Mouse (Mus musculus) adrenal gland, adult (tissue): ENCODE measurements around the gene Slc28a1.
A peak's percentile ranks its signal among the peaks of the same experiment; 100 is the strongest.

Experiments used
- DNase-seq, 2 experiments: peaks; one replicate each; pipeline ENCODE4 v3.0.0; 2022 to 2023; ENCODE audit warnings: low spot score in 1 of 2; ENCODE audit not compliant: inconsistent age in 2 of 2

Slc28a1 gene

DNA sequence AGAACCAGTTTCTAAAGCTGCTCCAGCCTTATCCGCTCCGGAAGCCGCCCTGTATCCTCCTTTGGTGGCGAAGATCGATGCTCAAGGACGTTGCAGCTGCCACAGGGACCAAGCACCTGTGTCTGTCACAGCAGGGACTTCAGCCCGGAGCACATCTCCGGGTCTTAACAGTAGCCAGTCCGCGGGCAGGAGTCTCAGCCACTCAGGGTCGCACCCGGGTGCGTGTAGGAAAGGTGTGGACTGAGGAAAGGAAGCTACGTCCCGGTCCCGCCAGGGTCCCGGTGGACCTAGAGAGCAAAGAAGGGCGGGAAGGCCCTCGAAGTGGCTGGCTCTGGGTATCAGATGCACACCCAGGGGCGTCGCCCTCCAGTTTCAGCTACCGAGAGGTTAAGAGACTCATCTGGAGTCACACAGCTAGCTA, 97.7 kb downstream of the Slc28a1 start:
- DNase-seq = peak; percentile 88 to 95

DNA sequence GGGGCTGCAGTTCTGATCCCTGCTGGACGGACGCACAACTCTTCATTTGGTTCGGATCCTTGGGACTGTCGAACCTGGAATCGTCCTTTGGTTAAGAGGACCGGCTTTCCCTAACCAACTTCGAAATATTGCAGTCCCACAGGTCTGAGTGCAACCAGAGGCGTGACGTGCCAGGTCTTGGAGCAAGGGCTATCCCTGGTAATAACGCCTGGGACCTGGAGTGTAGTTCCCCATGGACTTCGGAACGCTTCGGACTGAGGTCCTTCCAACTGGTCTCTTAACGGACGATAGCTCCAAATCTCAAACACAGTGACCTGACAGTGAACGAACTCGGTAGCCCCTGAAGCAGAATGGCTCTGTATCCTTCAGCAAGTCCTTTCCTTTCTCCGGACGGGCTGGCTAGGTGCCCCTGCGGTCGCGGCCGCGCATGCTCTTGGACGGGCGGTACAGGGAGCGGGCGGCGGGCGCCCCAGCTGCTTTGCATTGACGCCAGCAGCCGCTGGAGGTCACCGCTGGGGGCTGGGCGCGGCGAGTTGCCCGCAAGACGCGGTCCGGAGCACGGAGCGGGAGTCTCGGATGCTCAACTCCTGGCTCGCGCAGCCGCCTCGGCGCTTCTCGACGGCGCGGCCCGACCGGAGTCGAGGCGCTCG, 98.2 kb downstream of the Slc28a1 start:
- peak; percentile 98 to 99 for DNase-seq

DNA sequence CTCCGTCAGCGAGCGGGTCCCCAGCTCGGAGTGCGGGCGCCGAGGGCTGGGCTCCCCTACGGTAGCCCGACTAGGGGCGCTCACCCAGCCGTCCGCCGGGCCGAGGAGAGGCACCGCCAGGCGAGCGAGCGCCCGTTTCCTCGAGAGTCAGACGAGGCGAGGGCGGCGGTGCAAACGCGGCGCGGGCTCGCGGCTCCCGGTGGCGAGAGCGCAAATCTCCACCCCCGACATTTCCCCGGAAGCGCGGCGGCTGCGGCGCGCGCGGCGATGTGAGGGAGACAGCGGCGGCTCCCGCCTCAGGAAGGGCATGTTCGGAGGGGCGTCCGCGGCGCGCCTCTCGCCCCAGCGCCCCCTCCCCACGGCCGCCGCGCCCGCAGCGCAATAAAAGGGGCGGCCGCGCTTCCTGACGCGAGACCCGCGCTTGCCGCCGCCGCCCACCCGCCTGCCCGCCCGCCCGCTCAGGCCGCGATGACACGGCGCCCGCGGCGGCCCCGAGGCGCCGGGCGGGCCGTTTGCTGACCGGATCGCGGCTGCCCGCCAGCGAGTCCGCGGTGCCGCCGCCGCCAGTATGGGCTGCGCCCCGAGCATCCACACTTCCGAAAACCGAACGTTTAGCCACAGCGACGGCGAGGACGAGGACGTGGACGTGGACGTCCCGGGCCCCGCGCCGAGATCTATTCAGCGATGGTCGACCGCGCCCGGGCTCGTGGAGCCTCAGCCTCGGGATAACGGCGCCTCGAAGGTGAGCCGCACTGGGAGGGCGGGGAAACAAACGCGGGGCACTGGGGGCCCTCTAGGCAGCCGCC, 99.0 kb downstream of the Slc28a1 start, which contains the start of gene Pde8a:
Pde8a (plus strand) TSS at position 250 of the 806 bp plus-strand sequence.
- DNase-seq = peak in 1 of 2 experiments; percentile 80

DNA sequence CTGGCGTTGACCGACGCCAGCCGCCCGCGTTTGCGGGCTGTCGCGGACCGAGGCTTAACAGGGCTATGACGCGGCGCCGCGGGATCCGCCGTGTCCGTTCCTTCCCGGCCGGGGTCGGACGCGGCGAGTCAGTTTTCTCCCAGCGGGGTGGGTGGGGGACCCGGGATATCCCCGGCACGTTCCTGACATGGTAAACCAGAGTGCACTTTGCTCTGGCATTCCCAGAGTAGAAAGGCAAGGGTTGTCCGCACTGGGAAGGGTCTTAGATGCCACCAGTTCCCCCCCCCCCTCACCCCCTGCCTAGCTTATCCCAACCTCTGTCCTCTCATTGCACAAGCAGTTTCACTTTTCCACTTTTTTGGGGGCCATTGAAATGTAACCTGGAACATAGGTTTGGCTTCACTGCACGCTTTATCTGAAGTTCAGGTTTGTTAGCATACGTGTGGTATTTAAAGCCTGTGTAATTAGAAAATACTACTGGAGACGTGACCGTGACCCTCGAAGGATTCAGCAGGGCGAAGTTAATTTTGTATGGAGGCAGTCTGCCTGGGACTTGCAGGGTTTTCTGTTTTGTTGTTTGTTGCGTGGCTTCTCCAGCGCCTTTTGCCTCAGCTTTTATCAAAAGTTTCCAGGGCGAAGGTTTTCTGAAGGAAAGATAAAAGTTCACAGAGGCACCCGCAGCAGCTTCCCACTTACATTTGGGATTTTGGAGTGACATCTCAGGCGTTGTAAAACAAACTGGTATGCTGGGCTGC, 99.7 kb downstream of the Slc28a1 start:
- peak; percentile 61 to 74 for DNase-seq

DNA sequence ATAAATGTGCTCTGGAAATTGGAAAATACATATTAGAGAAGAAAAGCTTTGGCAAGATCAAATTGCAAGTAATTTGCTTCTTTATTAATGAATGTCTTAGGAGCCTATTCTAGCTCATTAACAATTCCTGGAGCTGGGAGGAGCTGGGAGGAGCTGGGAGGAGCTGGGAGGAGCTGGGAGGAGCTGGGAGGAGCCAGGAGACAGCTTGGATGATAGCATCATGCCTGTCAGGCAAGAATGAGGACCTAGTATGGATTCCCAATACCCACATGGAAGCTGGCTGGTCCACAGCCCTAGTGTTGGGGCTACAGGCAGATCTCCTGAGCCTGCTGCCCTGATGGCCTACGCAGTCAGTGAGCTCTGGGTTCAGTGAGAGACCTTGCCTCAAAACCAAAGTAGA, 101.4 kb downstream of the Slc28a1 start:
- DNase-seq = peak; percentile 39 to 53

DNA sequence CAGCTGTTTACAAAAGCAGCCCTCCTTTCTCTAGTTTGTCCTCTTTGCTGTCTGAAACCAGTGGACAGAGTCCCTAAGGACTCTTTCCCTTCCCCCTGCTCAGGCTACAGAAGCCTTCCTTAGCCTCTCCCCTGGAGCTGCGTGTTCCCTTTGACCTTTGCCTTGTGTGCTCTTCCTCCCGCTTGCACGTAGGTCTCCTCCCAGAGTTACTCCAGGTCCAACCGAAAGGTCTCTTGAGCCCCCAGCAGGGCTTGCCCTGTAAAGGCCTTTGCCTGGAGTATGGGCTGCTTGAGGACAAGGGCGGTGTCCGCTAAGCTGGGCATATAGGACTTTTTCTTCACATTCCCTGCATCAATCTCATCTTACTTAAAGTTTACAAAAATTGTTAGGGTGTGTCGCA, 104.7 kb downstream of the Slc28a1 start:
- no peak for DNase-seq
